Mouse (Mus musculus) intestine, embryonic 14.5 days (tissue): ENCODE measurements around the gene Fndc10. TPM values are rescaled to one million over a fixed set of nuclear protein-coding genes. Genes with fewer than 3 reads are reported as not detected.

Source experiments
- ATAC-seq: fragments of 200-750 bp; cut with Nextera tagmentation; replicated peaks from 2 replicates; pipeline ENCODE4 v1.8.0; 2017; ENCODE audit warnings: low read depth, moderate number of reproducible peaks, moderate TSS enrichment, moderate library complexity; ENCODE audit not compliant: low FRiP score, low TSS enrichment
- DNase-seq: peaks from one replicate; pipeline ENCODE4 v3.0.0-alpha.2; 2018; ENCODE audit warnings: low spot score
- H3K27ac ChIP-seq: fragments of 300-500 bp; sonication (generic); 2 replicates; pipeline ENCODE4 v1.5.1; 2014; ENCODE audit warnings: low read depth, mild to moderate bottlenecking, control low read depth
- H3K27me3 ChIP-seq: fragments of 300-500 bp; sonication (generic); replicated peaks from 2 replicates; pipeline ENCODE4 v1.6.1; 2014; ENCODE audit warnings: low read length, control low read depth; ENCODE audit not compliant: control insufficient read depth, insufficient read depth
- H3K36me3 ChIP-seq: fragments of 300-500 bp; sonication (generic); 2 replicates; pipeline ENCODE4 v1.6.1; 2014; ENCODE audit warnings: low read length, control low read depth; ENCODE audit not compliant: control insufficient read depth, insufficient read depth
- H3K4me1 ChIP-seq: fragments of 300-500 bp; sonication (generic); replicated peaks from 2 replicates; pipeline ENCODE4 v1.6.1; 2014; ENCODE audit warnings: low read length, control low read depth, mixed read lengths; ENCODE audit not compliant: control insufficient read depth, insufficient read depth
- H3K4me2 ChIP-seq: fragments of 300-500 bp; sonication (generic); 2 replicates; pipeline ENCODE4 v1.6.1; 2014; ENCODE audit warnings: low read length
- H3K4me3 ChIP-seq: fragments of 300-500 bp; sonication (generic); 2 replicates; pipeline ENCODE4 v1.5.1; 2014; ENCODE audit warnings: low read depth, low read length, control low read depth, mixed read lengths
- H3K9ac ChIP-seq: fragments of 300-500 bp; sonication (generic); 2 replicates; pipeline ENCODE4 v1.6.1; 2014; ENCODE audit warnings: mild to moderate bottlenecking, low read length
- H3K9me3 ChIP-seq: fragments of 300-500 bp; sonication (generic); 2 replicates; pipeline ENCODE4 v1.6.1; 2016; ENCODE audit warnings: low read length, control low read depth; ENCODE audit not compliant: control insufficient read depth
- WGBS: fragments of 180-500 bp; shearing (Covaris S2); extraction: QIAGEN DNeasy Blood & Tissue Kit; methylation state at CpG from one replicate; pipeline ENCODE4 v1.1.7; 2014; 5-methylcytosine and 5-hydroxymethylcytosine counted together
- polyA plus RNA-seq: library from polyadenylated mRNA; unstranded; fragments of >200 nt; fragmentation: Nextera tagmentation; extraction: Ambion mirVana; gene quantifications from 2 replicates; pipeline ENCODE4 v1.2.1, GENCODE M21; 2014

Gene Fndc10
- polyA plus RNA-seq, 1 experiment from 2014 or later, result 3.1 TPM

DNA sequence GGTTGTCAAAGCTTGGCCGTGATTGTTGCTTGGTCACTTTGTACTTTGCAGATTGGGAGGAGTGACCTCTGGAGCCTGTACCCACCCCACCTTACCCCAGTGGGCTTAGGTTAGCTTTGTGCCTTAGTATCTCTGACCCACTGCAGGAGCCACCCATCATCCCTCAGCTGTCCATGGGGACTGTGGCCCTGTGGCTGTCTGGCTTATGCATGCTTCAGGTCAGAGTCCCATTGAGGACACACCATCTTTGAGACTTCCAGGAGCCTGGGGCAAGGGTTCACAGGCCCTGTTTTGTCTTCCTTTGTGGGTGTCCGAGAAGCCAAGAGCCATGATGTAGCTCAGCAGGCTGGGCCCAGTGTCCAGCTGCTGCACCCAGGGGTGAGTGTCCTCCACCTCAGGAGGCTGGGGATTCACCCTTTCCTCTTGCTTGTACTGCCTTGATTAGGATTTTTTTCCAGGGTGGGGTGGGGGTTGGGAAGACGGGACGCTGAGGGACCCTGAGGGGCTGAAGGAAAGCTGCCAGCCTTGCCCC, 1.5 kb downstream of the Fndc10 start:
- DNase-seq (no peak), ATAC-seq (no peak)
- Histone ChIP-seq H3K4me3 (peak overlapping the region; percentile 67; the same call in 1 of the 2 replicates), H3K27ac (no peak overlapping the region), H3K9ac (peak overlapping the region; percentile 69; the same call in 1 of the 2 replicates), H3K36me3 (no peaks in the 10 kb centered on the region), H3K27me3 (0 out of 2 replicates have a peak, but pooled peaks cover 2% of the 10 kb centered on the region), H3K9me3 (no peaks in the 10 kb centered on the region), H3K4me1 (peaks cover 15% of the 10 kb centered on the region), H3K4me2 (peak overlapping the region; percentile 93)
- WGBS, result 89% methylated on average over 4 of the region's 4 CpGs

DNA sequence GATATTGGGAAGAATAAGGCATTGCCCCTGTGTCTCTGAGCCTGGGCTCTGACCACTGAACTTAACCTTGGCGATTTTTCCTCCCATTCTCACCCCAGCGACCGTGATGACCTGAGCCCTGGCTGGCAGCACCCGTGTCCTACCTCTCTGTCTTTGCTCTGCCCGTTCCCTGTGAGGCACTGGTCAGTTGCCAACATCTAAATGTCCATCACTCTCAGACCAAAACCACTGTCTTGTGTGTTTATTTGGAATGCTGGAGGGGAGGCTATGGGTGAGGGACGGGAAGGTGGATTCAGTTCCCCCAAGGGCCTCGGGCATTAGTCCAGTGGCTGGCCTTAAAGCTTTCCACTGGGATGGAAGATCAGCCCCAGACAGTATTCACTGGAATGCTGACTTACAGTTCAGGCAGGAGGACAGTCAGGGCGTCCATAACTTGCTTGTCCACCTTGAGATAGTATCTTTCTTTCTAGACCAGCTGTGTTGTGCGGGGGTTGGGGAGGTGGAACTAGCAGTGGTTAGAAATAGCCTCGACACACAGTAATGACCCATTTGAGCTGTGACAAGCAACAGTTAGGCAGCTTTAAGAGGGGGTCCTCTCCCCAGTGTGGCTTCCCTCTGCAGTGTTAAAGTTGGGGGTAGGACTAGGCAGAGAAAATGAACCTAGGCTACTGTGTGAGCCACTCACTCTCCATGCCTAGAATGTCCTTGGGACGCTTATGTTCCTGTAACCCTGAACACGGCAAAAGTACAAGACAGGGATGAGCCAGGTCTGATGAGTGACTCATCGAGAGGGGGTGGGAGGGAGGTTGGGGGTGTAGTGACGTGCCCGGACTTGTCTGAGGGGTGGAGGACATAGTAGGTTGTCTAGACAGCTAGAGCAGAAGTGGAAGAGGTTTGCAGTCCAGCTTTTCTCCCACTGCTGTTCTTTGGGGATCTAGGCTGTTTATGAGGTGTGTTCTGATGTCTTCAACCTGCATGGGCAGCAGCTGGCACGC, 2.4 kb downstream of the Fndc10 start:
- WGBS, result 74% methylated on average over 16 of the region's 16 CpGs
- Histone ChIP-seq H3K4me2 (no peak overlapping the region), H3K9ac (no peak overlapping the region), H3K27me3 (0 out of 2 replicates have a peak, but pooled peaks cover 2% of the 10 kb centered on the region), H3K27ac (no peak overlapping the region), H3K4me1 (peaks cover 15% of the 10 kb centered on the region), H3K36me3 (no peaks in the 10 kb centered on the region), H3K9me3 (no peaks in the 10 kb centered on the region), H3K4me3 (no peak overlapping the region)
- no peak for DNase-seq
- no peak for ATAC-seq

DNA sequence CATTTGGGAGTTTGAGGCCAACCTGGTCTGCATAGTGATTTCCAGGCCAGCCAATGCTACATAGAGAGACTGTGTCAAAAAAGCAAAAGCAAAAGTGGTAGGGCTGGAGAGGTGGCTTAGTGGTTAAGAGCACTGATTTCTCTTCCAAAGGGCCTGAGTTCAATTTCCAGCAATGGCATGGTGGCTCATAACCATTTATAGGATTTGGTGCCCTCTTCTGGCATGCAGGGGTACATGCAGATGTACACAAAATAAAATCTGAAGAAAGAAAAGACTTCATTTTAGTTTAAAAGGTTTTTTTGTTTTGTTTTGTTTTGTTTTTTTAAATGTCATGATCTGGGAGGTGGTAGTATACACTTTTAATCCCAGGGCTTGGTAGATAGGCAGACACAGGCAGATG, 6.3 kb downstream of the Fndc10 start:
- no peaks in the 10 kb centered on the region for H3K9me3 ChIP-seq
- no peak for DNase-seq
- no peaks in the 10 kb centered on the region for H3K36me3 ChIP-seq

DNA sequence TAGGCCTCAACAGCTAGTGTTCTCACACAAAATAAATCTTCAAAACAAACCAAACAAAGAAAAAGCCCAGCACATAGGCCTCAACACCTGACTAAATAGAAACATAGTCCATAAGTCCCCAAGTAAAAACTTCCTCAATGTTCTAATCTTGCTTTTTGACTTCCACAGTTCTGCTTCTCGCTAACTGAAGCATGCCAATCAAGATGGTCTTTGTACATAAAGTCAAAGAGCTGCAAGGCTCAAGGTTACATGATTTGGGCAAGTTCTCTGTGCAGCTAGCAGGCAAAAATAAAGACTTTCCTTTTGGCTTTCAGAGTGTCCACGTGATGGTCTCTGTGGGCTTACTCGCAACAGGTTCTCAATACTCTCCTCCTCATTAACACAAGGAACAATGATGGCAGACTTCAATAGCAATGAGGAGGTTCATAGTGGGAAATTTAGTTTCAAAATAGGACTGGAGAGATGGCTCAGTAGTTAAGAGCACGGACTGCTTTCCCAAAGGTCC, 9.3 kb downstream of the Fndc10 start:
- H3K4me3 ChIP-seq, result no peak overlapping the region
- peaks cover 8% of the 10 kb centered on the region for H3K36me3 ChIP-seq
- H3K9ac ChIP-seq, result no peak overlapping the region
- no peaks in the 10 kb centered on the region for H3K9me3 ChIP-seq
- DNase-seq (no peak), ATAC-seq (no peak)
- H3K27ac ChIP-seq, result no peak overlapping the region
- no peak overlapping the region for H3K4me2 ChIP-seq
- H3K27me3 ChIP-seq, result no peaks in the 10 kb centered on the region
- peaks cover 3% of the 10 kb centered on the region for H3K4me1 ChIP-seq
- WGBS, result 90% methylated on average over 4 of the region's 4 CpGs

More for the DNA sequence above, 6.3 kb downstream of the Fndc10 start:
- Histone ChIP-seq H3K4me2 (no peak overlapping the region), H3K4me3 (no peak overlapping the region), H3K27me3 (no peaks in the 10 kb centered on the region), H3K4me1 (peaks cover 9% of the 10 kb centered on the region; the same call in 1 of the 2 replicates), H3K27ac (no peak overlapping the region), H3K9ac (no peak overlapping the region)
- ATAC-seq, result no peak

DNA sequence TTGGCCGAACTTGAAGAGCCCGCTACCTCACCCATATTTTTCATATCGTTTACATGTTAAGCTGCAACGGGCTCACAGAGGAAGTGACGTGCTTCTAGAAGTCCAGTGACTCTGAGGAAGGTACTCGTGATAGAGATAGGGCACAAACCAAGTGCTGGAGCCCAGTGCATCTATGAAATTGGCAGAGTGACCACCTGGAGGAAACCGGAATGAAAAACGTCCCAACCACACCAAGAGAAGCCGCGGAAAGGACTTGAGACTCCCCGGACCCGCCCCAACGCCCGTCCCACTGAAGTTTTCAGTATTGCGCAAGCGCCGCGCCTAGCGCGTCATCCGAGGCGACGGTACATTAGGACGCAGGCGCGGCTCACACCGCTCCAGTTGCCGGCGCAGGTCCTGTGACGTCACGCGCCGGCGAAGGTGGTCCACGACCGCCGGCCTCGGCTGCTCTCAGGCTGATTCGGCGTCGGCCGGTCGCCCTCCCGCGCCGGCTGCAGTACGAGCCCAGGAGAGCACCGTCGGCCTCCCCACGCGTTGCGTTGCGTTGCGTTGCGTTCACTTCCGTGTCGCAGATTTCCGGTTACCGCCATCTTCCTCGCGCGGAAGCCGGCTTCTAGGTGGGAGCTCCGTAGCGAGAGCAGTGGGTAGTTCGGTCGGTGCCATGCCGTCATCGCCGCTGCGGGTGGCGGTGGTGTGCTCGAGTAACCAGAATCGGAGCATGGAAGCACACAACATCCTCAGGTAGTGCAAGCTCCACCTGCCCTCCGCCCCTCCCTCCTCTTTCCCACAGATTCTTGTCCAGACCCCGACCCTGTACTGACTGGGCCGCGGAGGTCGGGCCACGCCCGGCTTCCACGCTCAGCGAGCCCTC, 10.8 kb downstream of the Fndc10 start, which contains the start of gene Ssu72:
Gene Ssu72 (plus strand): TSS at position 80 of the 871 bp plus-strand sequence.
- Histone ChIP-seq H3K27ac (peak within 1 kb of the TSS; percentile 91), H3K4me1 (peaks cover 3% of the 10 kb centered on the region), H3K36me3 (peaks cover 8% of the 10 kb centered on the region), H3K27me3 (no peaks in the 10 kb centered on the region), H3K9me3 (no peaks in the 10 kb centered on the region), H3K4me2 (peak within 1 kb of the TSS; percentile 89), H3K4me3 (peak within 1 kb of the TSS; percentile 79), H3K9ac (peak within 1 kb of the TSS; percentile 77)
- WGBS, result under 1% methylated on average over 83 of the region's 83 CpGs
- ATAC-seq, result peak; percentile 97
- peak; percentile 98 for DNase-seq

DNA sequence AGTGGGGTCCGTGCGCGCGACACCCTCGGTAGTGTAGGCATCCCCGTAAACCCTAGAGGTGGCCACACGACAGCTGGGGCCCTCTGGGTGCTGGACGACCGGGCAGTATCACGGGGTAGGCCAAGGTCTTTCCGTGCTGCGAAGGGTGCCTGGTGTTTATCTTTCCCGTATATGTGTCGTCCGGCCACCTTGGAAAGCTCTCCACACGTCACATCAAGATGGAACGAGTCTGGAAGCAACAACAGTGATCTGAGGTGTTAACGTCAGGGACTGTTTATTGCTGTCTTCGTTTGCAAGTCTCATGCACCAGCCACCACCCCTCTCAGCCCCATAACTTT, 11.4 kb downstream of the Fndc10 start:
- Histone ChIP-seq H3K27ac (peak overlapping the region; percentile 91), H3K4me1 (peaks cover 3% of the 10 kb centered on the region), H3K36me3 (peaks cover 8% of the 10 kb centered on the region), H3K4me2 (peak overlapping the region; percentile 89), H3K9me3 (no peaks in the 10 kb centered on the region), H3K9ac (peak overlapping the region; percentile 77), H3K4me3 (peak overlapping the region; percentile 79), H3K27me3 (no peaks in the 10 kb centered on the region)
- under 1% methylated on average over 19 of the region's 19 CpGs for WGBS
- no peak; the same call in 1 of the 2 replicates for ATAC-seq
- no peak for DNase-seq

DNA sequence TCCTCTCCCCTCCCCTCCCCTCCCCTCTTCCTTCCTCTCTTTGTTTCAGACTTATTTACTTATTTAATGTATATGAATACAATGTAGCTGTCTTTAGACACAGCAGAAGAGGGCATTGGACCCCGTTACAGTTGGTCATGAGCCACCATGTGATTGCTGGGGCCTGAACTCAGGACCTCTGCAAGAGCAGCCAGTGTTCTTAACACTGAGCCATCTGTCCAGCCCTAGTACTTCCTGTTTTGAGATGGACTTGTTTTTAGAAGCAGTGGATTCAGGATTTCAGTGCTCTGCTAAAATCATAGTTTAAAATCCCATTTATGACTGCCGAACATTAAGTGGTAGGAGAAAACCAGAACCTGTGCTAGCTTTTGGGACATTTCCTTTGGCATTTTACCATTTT, 14.4 kb downstream of the Fndc10 start:
- H3K27me3 ChIP-seq, result no peaks in the 10 kb centered on the region

DNA sequence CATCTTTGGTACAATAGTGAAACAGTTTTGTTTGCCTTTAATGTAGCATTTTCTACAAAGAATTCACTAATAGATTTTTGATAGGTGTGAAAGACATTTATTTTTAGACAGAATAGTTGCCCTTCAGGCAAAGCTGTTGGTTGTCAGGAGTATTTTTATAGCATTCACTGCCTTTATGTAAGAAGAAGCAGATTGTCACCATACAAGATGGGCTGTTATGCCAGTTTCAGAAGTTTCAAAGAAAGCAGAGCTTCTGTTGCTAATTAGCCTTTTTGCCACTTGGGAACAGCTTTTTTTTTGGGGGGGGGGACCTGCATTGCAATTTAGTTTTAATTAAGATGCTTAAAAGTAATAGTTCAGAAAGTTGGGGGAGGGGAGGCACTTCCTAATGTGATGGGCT, 14.8 kb downstream of the Fndc10 start:
- H3K4me1 ChIP-seq, result peaks cover 3% of the 10 kb centered on the region
- no peak overlapping the region for H3K27ac ChIP-seq
- ATAC-seq (no peak), DNase-seq (no peak)
- no peak overlapping the region for H3K4me2 ChIP-seq
- no peak overlapping the region for H3K9ac ChIP-seq
- H3K9me3 ChIP-seq, result no peaks in the 10 kb centered on the region
- peaks cover 8% of the 10 kb centered on the region for H3K36me3 ChIP-seq
- H3K4me3 ChIP-seq, result no peak overlapping the region
- no peaks in the 10 kb centered on the region for H3K27me3 ChIP-seq

More for the DNA sequence above, 14.4 kb downstream of the Fndc10 start:
- Histone ChIP-seq H3K4me3 (no peak overlapping the region), H3K9ac (no peak overlapping the region), H3K27ac (no peak overlapping the region), H3K4me2 (no peak overlapping the region), H3K9me3 (no peaks in the 10 kb centered on the region), H3K4me1 (peaks cover 3% of the 10 kb centered on the region), H3K36me3 (peaks cover 8% of the 10 kb centered on the region)
- ATAC-seq, result no peak
- DNase-seq, result no peak
- WGBS, result 86% methylated on average over 2 of the region's 2 CpGs
